Mouse (Mus musculus) C2C12 (cell line): ENCODE measurements around the gene Gm20767.
"Not testable (repeated sequence)": the region's sequence is repeated elsewhere in the genome, so short reads cannot be mapped to it uniquely, and the experiment has no call there.

Experiments
- CEBPB ChIP-seq: IDR thresholded peaks from one replicate; pipeline ENCODE4 v1.6.1; 2011; ENCODE audit warnings: low read depth, mild to moderate bottlenecking, control low read depth, moderate library complexity
- CTCF ChIP-seq: IDR thresholded peaks from one replicate; pipeline ENCODE4 v1.5.1; 2011; ENCODE audit not compliant: control insufficient read depth, insufficient read depth, insufficient read length
- FOSL1 ChIP-seq: IDR thresholded peaks from one replicate; pipeline ENCODE4 v1.8.0; 2011; ENCODE audit warnings: mild to moderate bottlenecking, low read length; ENCODE audit not compliant: poor library complexity, insufficient read depth, severe bottlenecking
- MAX ChIP-seq: IDR thresholded peaks from one replicate; pipeline ENCODE4 v1.6.1; 2011; ENCODE audit warnings: mild to moderate bottlenecking, control low read depth
- MYOD1 ChIP-seq: IDR thresholded peaks from one replicate; pipeline ENCODE4 v1.6.1; 2011; ENCODE audit warnings: low read depth; ENCODE audit not compliant: control insufficient read depth, insufficient read length
- MYOG ChIP-seq: IDR thresholded peaks from one replicate; pipeline ENCODE4 v1.6.1; 2011; ENCODE audit not compliant: control insufficient read depth, insufficient read length; ENCODE audit errors: extremely low read depth
- USF1 ChIP-seq: IDR thresholded peaks from one replicate; pipeline ENCODE4 v1.6.1; 2011; ENCODE audit warnings: low read depth, mild to moderate bottlenecking, control low read depth, moderate library complexity

DNA sequence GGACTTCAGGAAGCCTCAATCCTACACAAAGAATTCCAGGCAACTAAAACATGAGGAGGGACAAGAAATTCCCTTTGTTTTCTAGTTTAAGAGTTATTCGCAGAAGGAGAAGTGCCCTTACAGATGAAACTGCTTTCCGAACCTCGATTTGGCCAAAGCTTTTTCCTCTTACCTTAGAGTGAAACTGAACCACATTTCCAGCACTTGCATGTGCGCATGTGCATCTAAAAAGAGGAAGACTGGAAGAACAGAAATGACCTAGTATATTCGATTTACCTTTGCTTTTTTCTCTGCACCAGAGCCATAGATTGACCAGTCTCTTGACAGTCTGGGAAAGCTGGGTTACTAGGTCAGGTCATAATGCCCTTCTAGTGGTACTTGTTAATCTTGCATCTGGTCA lies 33.5 kb upstream of the Gm20767 start:
- not testable (repeated sequence) for TF ChIP-seq CTCF, MAX, MYOD1, MYOG, USF1, CEBPB, FOSL1
